Mouse (Mus musculus) retina, adult 2 months (tissue): Measurements from ENCODE around the gene Plau.

Source experiments
- DNase-seq: peaks from one replicate; pipeline ENCODE4 v3.0.0-alpha.2; 2012; ENCODE audit warnings: low read depth, low spot score

Plau gene

DNA sequence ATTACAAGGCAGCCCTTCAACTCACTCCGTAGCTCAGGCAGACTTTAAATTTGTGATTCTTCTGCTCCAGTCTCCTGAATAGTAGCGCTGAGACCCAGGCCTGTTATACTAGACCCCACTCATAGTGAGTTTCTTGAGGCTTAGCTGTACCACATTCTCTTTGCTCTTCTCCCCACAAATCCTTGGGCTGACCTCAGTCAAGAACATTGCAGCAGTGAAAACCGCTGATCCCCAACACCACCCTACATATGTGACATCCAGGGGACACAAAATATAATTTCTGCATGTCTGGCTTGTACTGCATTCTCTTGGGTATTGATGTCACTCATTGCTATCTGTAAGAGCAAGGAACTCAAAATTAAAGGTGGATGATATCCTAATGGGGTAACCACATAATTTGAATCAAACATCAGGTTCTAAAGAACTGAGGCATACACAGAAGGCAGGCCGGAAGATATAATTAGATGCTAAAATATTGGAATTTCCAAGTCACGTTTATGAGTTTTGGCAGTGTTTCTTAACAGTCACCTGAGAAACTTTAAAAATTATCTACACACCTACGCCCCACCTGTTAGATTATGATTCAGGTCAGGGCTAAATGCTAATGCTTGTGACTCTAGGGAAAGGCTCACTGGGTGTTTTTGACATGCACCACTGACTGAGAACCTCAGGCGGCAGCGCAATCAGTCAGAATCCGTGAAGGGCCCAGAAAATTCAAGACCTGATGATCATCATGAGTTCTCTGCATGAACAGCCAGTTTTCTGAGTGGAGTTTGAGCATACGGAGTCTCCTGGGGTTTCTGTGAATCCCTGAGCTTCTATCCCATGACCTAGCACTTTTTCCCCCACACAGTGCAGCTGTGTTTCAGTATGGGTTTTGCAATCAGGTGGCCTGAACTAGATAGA is 8.5 kb downstream of the Plau start:
- DNase-seq: no peak

DNA sequence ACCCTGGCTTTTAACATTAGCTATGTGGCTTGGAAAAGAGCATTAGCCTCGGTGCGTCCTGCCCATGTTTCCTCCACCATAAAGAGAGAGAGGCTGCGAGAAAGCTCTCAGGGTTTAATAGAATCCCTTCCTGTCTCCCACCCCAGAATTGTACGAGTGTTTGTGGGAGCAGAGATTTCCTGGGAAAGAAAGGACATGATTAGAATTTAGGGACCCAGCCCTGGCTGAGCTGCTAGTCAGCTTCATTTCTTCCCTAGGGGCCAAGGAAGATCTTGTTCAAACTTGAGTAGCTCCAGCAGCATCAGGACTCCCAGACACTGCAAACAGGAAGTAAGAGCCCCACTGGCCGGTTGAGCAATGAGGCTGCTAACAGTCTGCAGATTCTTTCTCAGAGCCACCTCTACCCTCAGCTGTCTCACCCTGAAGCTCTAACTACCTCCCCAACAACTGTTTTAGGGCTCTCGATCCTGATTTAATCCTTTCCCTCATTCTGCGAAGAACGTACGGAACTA is 9.2 kb downstream of the Plau start:
- no peak for DNase-seq

DNA sequence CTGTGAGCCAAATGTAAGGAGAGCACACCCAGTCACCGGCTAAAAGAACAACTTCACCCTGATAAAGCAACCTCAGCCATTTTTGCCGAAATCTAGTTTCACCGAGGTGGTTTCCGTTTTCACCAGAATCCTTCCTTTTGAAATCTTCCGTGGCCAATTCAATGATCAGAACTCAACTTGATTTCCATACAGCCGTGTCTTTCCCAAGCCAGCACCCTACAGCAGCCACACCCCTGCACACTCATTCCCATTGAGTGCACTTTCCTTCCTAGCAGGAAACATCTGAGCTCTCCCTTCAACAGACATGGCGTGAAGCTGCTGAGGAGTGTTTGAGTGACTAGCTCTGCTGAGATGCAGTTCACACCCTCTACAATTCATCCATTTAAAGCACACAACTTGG is 9.8 kb downstream of the Plau start:
- DNase-seq: no peak

DNA sequence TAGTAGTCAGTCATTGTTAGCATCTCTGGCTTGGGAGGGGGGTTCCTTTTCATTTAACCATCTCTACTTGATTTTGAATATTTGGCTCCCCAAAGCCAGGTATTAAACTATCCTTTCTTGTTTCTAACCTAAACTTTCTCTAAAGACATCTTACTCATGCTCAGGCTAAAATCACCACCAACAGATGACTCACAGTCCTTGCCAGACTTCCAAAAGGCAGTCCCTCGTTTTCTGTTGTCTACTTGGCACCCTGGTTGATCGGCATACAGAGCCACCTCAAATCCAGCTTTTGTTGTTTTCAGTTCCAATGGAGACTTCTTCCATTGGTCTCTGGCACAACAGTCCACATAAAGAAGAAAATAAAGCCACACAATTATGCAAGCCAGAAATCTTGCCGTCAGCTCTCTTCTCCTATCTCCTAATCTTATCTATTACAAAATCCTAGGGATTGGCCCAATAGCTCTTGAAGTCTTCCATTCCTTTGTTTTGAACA is 11.2 kb downstream of the Plau start:
- no peak for DNase-seq

DNA sequence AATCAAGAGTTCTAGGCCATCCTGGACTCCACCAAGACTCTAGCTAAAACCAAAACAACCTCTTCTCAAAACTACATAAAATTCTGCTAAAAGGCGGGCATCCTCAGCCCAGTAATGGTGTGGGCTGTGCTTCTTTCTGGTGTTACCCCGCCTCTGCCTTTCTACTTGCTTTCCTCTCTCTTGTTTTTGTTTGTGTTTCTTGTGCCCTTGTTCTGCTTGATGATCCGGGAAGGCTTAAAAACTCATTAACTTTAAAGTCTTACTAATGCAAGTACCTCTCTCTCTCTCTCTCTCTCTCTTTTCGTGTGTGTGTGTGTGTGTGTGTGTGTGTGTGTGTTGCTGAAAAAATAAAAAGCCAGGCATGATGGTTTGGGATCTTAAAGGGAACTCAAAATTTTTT is 13.3 kb downstream of the Plau start:
- no peak for DNase-seq

DNA sequence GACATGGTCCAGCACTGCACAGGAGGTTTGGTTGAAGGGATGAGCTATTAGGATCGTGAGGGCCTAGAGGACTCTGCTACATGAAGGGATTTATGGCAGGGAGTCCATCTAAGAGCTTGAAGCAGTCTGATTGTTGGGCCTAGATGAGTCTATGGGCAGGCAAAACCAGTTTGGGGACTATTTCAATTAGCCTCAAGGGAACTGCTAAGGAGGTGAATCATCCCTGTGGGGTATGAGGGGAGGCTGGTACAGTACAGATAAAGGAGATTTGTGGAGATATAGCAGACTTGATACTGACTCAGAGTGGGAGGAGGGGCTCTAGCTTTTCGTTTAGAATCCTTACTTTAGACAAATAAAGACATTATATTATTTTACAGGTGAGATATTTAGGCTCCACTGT is 14.0 kb downstream of the Plau start:
- no peak for DNase-seq

DNA sequence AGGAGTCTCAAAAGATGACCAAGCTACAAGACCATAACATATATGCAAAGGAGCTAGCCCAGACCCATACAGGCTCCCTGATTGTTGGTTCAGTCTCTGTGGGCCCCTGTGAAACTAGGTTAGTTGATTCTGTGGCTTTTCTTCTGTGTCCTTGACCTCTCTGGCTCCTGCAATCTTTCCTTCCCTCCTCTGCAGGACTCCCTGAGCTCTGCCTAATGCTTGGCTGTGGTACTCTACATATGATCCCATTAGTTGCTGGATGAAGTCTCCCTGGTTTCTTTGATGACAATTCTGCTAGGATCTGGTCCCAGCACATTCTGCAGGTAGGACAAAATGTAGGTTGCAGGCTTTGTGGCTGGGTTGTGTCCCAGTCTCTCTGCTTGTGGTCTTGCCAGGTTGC is 15.3 kb downstream of the Plau start:
- no peak for DNase-seq

DNA sequence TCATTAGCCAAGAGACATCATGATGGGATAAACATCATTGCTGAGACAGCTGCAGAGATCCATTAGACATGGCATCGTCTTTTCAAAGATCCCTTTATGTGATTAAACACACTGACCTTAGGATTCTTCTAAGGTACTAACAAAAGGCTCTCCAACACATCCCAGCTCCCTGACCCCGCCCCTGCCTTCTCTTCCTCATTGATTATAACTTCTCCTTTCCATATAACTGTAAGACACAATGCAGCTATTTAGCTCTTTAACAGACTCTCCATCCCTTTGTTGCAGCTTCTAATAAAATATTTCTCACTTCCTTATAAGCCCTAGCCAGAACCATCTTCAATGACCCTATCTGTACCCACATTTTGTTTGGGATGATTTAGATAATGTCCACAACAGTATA is 24.7 kb downstream of the Plau start:
- DNase-seq: no peak

DNA sequence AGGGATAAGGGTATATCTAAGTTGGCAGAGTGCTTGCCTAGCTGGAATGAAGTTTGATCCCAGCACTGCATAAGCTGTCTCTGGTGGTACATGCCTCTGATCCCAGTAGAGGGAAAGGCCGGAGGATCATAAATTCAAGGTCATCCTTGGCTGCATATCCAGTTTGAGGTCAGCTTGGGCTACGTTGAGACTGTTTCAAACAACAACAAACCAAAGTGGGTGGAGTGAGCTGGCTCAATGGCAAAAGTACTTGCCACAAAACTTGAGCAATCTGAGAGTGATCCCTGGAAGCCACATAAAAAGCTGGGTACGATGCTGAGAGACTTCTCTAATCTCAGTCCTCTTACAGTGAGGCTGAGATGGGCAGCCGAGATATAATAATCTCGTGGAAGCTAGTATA is 25.1 kb downstream of the Plau start:
- no peak for DNase-seq

DNA sequence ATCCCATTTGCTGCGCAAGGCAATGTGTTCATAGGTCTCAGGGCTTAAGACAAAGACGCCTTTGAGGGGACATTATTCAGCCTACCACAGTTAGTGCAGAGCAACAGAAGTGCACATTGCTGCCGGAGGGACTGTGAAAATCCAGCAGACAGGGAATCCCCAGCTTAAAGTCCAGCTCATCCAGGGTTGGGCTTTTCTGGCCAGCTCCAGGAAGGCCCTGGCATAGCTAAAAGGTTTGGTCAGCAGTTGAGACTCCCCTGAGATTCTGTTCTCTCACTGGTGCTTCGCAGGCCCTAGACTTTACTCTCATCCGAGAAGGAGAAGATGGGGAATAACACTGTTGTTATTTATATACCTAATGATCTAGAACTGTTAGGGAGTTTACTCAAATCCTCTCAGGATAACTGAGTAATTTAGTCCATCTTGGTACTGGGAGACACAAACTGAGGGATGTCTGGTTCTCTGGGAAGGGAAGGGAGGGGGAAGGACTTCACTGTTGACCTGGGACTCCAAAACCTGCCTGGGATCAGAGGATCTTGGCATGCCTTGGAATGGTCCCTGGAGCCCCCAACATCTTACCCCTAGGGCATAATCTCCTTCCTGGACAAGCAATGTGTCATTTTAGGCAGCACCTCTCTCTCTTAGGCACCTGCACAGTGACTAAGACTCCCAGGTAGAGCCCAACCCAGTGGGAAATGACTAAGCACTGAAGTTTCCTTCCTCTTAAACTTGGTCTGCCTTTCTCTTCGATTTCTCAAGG is 27.0 kb downstream of the Plau start:
- no peak for DNase-seq

DNA sequence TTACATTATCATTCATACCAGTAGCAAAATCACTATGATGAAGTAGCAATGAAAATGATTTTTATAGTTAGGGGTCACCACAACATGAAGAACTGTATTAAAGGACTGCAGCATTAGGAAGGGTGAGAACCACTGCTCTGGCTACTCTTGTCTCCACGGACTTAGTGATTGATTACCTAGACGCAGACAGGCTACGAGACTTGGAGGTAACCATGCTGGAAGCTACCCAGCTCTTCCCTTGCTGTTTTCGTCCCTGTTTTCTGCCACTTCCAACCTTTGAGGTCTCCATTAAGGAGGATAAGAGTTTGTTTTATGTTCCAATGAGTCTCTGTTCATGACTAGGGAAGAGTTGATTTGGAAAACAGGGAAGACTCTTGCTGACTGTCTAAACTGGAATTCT is 27.7 kb downstream of the Plau start:
- no peak for DNase-seq

DNA sequence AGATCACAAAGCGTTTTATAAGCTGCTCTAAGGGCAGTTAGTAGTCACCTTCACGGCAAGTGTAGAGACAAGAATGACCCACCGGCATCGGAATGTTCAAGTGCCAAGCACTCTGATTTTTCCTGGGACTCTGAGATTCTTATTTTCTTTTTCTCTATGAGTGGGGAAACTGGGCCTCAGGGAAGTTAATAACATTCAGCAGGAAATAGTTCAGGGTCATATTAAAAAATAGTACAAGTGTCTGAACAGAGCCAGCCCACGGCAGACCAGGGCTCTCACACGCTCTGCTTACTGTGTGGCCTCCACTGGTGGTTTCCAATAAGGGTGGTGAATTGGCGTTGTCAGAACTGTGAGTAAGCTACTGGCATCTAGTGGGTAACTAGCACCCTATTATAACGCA is 29.1 kb downstream of the Plau start:
- DNase-seq: no peak

DNA sequence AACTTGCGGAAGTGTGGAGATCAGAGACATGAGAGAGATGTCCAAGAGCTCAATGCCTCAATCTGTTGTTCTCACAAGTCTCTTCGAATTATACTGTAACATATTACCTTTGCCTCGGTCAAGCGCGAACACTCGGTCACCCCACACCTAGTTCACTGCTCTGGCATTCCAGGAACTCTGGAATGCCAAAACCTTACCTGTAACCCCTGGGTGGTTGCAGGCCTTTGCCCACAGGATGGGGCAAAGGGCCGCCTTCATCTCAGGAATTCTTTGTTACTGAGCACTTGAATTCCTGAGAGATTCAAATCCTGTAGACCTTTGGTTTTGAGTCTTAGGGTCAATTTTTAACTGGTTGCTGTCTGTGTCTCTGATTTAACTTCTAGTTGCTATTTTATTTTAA is 29.9 kb downstream of the Plau start:
- no peak for DNase-seq

DNA sequence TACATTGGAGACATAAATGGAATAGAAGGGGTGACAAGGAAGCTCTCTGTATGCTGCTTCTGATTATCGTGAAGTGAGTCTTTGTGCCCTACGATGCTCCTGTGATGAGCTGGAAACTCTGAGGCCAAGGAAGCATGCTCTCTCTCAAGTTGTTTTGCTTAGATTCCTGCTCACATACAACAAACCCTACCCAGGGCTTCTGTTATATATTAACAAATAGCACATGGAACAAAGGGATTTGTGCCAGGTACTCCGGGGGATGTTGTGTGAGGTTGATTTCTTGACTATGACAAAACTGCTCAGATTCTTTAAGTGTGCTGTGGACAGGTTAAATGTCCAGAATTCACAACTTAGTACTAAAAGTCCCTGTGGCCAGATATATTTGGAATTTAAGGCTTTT is 33.6 kb downstream of the Plau start:
- no peak for DNase-seq

DNA sequence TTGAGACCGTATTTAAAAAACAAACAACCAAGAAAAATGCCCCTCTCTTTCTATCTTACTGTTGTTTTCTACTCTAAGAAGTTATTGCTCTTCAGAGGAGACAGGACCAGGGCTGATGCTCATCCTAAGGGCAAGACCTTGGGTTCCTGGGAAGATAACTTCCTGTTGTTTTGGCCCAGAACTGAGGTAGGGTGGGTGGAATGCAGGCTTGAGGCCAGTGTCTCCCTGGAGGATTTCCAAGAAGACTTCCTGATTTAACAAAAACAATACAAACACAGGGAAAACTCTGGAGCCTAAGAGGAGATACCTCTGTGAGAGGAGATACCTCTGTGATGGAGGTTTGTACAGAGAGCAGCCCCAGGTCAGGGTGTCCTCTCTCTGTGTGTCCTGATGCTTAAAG is 35.0 kb downstream of the Plau start:
- no peak for DNase-seq

DNA sequence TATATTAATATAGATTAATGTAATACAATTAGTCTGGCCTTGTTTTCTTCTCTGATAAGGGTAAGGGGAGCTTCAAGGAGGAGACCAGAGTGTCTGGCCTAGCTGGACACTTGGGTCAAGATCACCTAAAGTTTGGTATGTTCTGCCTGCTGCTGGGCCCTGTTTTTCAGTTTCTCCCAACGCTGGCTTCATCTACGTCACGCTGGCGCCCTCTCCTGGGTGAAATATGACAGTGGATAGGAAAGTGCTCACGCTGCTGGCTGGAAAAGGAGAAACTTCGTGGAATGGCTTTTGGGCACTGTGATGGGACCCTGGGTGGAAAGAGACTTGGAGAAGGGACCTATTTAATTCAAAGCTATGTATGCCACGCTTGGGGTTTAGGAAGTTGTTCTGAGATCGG is 36.8 kb downstream of the Plau start:
- peak; percentile 53 for DNase-seq

DNA sequence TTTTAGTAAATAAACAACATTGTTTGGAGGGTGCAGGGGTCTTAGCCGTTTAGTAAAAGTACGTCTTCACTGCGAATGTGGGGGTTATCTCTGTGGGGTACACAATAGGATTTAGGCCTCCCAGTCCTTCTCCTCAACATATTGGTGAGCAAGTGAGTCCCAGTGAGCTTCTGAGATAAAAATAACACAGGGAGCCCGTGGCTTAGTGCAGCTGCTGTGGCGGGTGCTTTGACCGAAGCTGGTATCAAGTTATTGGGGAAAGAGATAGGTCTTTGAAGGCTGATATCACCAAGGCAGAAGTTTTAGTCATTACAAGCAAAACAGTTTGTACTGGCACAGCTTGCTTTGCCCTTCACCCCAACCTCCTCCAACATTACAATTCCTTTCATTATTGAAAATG is 37.5 kb downstream of the Plau start:
- no peak for DNase-seq

DNA sequence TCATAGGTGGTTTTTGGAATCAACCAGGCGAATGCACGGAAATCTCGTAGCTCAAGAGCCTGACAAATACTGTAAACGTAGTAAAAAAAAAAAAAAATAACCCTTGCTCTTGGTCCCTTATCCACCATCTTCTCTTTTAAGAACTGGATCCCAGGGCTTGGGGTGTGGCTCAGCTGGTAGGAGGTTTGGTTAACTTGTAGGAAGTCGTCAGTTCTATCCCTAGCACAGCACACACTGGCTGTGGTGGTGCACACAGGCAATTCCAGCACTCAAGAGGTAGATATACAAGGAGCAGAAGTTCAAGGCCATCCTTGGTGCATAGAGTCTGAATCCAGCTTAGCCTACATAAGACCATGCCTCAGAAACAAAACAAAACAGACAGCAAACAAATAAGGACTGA is 48.2 kb downstream of the Plau start:
- no peak for DNase-seq

DNA sequence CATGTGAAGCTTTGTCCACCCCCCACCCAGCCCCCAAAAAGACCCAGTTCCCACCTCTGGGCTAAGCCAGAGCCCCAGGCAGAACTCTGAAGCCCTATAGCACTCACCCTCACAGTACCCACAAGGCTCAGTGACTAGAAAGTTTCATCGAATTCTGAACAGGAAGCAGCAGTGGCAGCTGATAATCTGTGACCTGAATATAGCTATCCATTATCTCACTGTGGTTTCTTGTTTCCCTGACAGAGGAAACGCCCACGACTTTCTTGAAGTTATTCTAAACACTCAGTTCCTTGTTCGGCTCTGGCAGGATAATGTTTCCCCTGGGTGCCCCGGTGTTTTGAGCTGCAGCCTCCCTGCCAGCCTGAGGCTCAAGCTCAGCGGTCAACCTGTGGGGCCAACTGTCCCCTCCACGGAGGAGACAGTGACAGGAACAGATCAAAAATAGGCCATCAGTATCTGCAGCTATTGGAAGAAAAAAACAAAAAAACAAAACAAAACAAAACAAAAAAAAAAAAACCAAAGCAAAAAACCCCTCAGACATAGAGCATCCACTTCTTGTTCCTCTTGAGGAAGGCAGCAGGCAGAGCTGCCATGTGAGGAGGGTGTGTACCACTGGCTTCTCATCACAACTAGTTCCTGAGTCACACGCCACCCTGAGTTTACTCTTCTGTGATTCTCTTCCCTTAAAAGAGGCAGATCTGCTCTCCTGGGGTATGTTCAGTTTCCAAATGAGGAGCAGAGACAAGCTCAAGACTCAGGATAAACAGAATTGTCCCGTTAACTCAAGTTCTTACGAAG is 48.8 kb downstream of the Plau start:
- DNase-seq: no peak

DNA sequence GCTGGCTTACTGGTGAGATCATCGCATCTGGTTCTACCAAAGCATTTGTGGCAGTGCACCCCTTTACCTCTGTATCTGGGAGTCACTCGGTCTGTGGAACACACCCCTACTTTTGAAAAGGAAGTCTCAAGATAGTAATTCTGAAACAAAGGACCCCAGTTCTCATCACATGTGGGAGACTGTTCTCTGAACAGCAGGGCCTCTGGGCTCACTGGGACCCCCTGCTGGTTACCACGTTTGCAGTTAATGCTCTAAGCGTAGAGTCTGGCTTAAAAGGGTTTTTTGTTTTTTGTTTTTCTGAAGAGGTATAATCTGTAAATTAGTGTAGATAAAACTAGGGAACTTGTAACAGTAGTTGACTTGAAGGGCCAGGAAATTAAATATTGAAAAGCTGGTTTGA is 49.8 kb downstream of the Plau start:
- DNase-seq: no peak

DNA sequence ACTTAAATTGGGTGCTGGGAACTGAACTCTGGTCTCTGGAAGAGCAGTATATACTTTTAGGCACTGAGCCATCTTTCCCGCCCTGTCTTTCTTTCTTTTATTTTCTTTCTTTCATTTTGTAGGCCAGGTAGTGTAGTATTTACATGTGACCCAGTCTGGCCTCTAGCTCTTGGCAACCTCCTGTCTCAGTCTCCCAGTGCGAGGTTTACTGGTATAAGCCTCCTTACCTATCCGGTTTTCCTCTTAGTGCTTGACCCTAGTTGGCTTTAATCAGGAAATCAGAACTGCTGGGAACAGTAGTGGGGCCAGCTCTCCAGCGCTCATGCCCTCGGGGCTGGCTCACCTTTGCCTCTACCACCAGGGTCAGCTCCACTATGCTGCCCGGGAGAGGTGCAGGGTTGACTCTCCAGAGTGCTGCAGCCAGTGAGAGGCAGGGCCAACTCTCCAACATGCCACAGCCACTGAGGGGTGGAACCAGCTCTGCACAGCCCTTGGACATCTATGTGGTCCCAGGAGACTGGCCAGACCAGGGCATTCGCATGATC is 51.2 kb downstream of the Plau start:
- DNase-seq: no peak

DNA sequence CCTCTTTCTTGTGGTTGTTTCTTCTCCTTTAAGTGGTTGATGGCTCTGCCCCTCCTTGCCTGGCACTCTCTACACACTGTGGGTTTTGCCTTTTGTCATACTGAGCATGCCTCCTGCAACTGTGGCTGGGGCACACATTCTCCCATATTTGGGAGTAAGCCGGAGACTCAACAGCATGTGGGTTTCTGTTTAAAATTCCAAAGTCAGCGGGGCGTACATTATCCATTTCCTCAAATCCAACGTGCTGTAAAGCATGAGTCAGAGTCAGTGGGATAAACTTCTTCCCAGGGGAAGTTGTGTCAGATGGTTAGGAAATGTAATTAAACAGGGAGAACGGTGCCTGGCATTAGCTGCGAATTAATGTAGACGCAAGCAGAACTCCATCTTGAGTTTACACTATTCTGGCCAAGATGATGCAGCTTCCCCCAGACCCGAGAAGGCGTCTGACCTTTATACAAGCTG is 55.5 kb downstream of the Plau start:
- no peak for DNase-seq
